Mouse (Mus musculus): Measurements from ENCODE around the gene Tmem238. TPM values are rescaled to one million over a fixed set of nuclear protein-coding genes. Genes with fewer than 3 reads are reported as not detected.

Tmem238 gene
- total RNA-seq, 1 experiment = 13.0 TPM

DNA sequence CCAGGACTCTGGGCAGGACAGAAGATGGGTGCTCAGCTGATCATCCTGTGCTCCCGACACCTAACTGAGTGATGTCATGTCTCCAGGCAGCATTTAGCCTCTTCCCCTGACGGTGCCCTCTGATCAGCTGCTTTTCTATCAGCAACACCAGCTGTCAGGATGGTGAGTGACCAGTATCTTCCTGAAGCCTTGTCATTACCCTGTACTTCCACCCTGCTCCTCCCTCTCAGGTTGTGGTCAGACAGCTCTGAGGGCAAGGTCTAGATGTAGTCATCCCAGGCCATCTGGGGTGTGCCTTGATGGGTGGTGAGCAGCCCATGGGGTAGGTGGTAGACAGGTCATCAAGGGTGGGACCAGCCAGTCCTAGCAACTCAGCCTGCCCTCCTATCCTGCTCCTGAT is 40.3 kb downstream of the Tmem238 start:
- H3K9ac ChIP-seq (ENCODE audit: insufficient read depth, low read depth, low read length, poor library complexity, severe bottlenecking) = no peak overlapping the region

DNA sequence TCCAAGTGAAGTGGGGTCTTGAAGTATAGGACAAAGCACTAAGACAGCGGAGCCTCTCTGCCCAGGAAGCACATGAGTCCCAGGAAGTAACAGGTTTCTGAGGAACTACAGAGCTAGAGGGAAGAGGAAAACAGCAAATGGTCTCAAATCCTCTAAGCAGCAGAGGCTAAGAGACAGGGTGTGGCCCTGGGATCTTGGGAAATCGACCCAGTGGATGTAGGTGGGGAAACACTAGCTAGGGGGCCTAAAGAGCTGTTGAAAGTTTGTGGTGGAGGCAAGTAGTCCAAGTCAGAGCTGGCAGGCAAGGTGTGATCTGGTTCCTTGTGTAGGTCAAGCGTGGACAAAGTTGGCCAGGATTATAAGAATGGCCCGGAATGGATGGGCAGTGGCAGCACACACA is 41.1 kb downstream of the Tmem238 start:
- no peak for TF ChIP-seq HCFC1 (IDR thresholded peaks at IDR 0.05; ENCODE audit: borderline replicate concordance, insufficient read depth, low read length)
- TF ChIP-seq MAFK (IDR thresholded peaks at IDR 0.05; ENCODE audit: insufficient read depth, low read depth, low read length) = no peak
- no peak for TF ChIP-seq ZNF384 (IDR thresholded peaks at IDR 0.05; ENCODE audit: low read depth, low read length)
- no peak for TF ChIP-seq CHD2 (IDR thresholded peaks at IDR 0.05; ENCODE audit: low read depth, low read length)
- TF ChIP-seq ZC3H11A (IDR thresholded peaks at IDR 0.05; ENCODE audit: borderline replicate concordance, low read depth, low read length) = no peak
- in situ Hi-C loops (cut with MboI; ENCODE audit: low sequenced_read_pairs in 2 of 2, unreplicated experiment in 2 of 2) = no loop called here

More for the DNA sequence above, 40.3 kb downstream of the Tmem238 start:
- Histone ChIP-seq H3K4me1 (ENCODE audit: control insufficient read depth in 2 of 2, insufficient read depth in 2 of 2, low read length in 2 of 2, poor library complexity in 1 of 2) (peaks cover 2 to 22% of the 10 kb centered on the region in 2 experiments; a peak in 2 of 4 replicates), H3K27ac (ENCODE audit: insufficient read depth, low read depth, low read length, poor library complexity, severe bottlenecking) (no peak overlapping the region), H3K9me3 (ENCODE audit: control insufficient read depth, insufficient read depth, low read depth, low read length) (no peaks in the 10 kb centered on the region), H3K36me3 (ENCODE audit: control insufficient read depth, insufficient read depth, low read length, poor library complexity, severe bottlenecking) (peaks cover 33% of the 10 kb centered on the region), H3K4me3 (ENCODE audit: insufficient read depth in 1 of 2, low read depth in 1 of 2, low read length in 2 of 2, poor library complexity in 1 of 2, severe bottlenecking in 1 of 2) (no peak overlapping the region)
- TF ChIP-seq ZC3H11A (IDR thresholded peaks at IDR 0.05; ENCODE audit: borderline replicate concordance, low read depth, low read length) = no peak
- TF ChIP-seq HCFC1 (IDR thresholded peaks at IDR 0.05; ENCODE audit: borderline replicate concordance, insufficient read depth, low read length) = no peak
- no peak for DNase-seq (ENCODE audit: low read depth, low spot score)
- in situ Hi-C loops (cut with MboI; ENCODE audit: low sequenced_read_pairs in 2 of 2, unreplicated experiment in 2 of 2) = no loop called here

DNA sequence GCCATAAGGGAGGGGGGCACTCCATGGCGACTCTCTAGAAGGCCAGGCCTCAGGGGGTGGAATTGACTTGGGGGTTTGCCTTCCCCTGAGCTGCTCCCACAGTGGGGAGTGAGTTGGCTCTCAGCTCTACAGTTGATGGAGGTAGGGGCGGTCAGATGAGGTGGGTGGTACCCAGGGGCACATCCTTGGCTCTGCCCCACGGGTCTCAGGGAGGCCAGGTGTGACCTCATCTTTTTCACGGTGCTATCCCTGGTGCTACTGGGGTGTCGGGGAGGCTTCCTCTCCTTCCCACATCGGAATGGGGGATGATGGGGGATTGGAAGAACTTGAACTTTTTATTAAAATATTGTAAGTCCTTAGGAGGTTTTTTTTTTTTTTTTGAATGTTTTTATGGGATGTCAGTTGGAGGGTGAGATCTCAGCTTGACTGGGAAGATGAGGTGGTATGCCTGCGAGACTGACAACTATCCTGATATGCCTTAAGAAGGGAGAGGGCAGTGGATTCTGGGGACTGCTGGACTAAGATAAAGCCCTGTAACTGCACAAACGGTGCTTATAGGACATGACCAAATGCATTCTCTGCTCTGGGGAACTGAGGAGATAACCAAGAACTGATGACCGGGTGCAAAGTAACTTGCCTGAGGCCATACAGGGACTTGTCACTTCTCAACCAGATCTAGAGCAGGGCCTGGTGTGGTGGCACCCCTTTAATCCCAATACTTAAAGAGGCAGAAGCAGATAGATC is 42.1 kb downstream of the Tmem238 start:
- DNase-seq (ENCODE audit: low read depth, low spot score) = no peak
- in situ Hi-C loops (cut with MboI; ENCODE audit: low sequenced_read_pairs in 2 of 2, unreplicated experiment in 2 of 2) = no loop called here
- Histone ChIP-seq H3K4me3 (ENCODE audit: insufficient read depth in 1 of 2, low read depth in 1 of 2, low read length in 2 of 2, poor library complexity in 1 of 2, severe bottlenecking in 1 of 2) (no peak overlapping the region), H3K9me3 (ENCODE audit: control insufficient read depth, insufficient read depth, low read depth, low read length) (no peaks in the 10 kb centered on the region), H3K4me1 (ENCODE audit: control insufficient read depth in 2 of 2, insufficient read depth in 2 of 2, low read length in 2 of 2, poor library complexity in 1 of 2) (peaks cover 2 to 24% of the 10 kb centered on the region in 2 experiments; a peak in 2 of 4 replicates), H3K27ac (ENCODE audit: insufficient read depth, low read depth, low read length, poor library complexity, severe bottlenecking) (no peak overlapping the region), H3K9ac (ENCODE audit: insufficient read depth, low read depth, low read length, poor library complexity, severe bottlenecking) (no peak overlapping the region), H3K36me3 (ENCODE audit: control insufficient read depth, insufficient read depth, low read length, poor library complexity, severe bottlenecking) (peaks cover 46% of the 10 kb centered on the region)
- TF ChIP-seq ZNF384 (IDR thresholded peaks at IDR 0.05; ENCODE audit: low read depth, low read length) (no peak), HCFC1 (IDR thresholded peaks at IDR 0.05; ENCODE audit: borderline replicate concordance, insufficient read depth, low read length) (no peak), ZC3H11A (IDR thresholded peaks at IDR 0.05; ENCODE audit: borderline replicate concordance, low read depth, low read length) (no peak), MAFK (IDR thresholded peaks at IDR 0.05; ENCODE audit: insufficient read depth, low read depth, low read length) (no peak)

More for the DNA sequence above, 41.1 kb downstream of the Tmem238 start:
- DNase-seq (ENCODE audit: low read depth, low spot score) = no peak
- Histone ChIP-seq H3K27ac (ENCODE audit: insufficient read depth, low read depth, low read length, poor library complexity, severe bottlenecking) (no peak overlapping the region), H3K4me1 (ENCODE audit: control insufficient read depth in 2 of 2, insufficient read depth in 2 of 2, low read length in 2 of 2, poor library complexity in 1 of 2) (peaks cover 2 to 21% of the 10 kb centered on the region in 2 experiments; a peak in 2 of 4 replicates), H3K9ac (ENCODE audit: insufficient read depth, low read depth, low read length, poor library complexity, severe bottlenecking) (no peak overlapping the region), H3K9me3 (ENCODE audit: control insufficient read depth, insufficient read depth, low read depth, low read length) (no peaks in the 10 kb centered on the region), H3K4me3 (ENCODE audit: insufficient read depth in 1 of 2, low read depth in 1 of 2, low read length in 2 of 2, poor library complexity in 1 of 2, severe bottlenecking in 1 of 2) (no peak overlapping the region), H3K36me3 (ENCODE audit: control insufficient read depth, insufficient read depth, low read length, poor library complexity, severe bottlenecking) (peaks cover 37% of the 10 kb centered on the region)

DNA sequence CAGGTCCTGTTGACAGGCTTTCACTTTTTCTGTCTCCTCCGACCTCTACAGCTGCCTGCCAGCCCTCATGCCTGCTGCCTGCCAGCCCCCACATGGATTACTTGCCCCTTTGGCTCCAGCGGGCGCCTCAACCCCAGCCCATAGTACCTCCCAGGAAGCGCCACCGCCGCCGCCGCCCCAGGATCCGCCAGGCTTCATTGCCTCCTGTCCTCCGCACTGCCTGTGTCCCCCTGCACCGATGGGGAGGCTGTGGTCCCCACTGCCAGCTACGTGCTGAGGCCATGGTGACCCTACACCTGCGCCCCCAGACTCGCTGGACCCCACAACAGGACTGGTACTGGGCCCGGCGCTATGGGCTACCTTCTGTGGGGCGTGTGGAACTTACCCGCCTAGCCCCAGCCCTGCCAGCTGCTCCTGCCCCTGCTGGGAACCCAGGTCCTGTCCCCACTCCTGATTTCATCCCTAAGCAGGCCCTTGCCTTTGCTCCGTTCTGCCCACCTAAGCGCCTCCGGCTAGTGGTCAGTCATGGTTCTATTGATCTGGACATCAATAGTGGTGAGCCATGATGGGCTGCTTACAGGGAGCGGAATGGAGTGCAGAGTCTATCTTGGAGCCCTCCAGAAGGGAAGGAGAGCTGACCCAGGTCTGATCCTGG is 43.0 kb downstream of the Tmem238 start:
- in situ Hi-C loops (cut with MboI; ENCODE audit: low sequenced_read_pairs in 2 of 2, unreplicated experiment in 2 of 2) = no loop called here
- Histone ChIP-seq H3K9me3 (ENCODE audit: control insufficient read depth, insufficient read depth, low read depth, low read length) (no peaks in the 10 kb centered on the region), H3K4me3 (ENCODE audit: insufficient read depth in 1 of 2, low read depth in 1 of 2, low read length in 2 of 2, poor library complexity in 1 of 2, severe bottlenecking in 1 of 2) (peak overlapping the region in 1 of 2 experiments; percentile 40; a peak in 2 of 4 replicates), H3K4me1 (ENCODE audit: control insufficient read depth in 2 of 2, insufficient read depth in 2 of 2, low read length in 2 of 2, poor library complexity in 1 of 2) (peaks cover 2 to 28% of the 10 kb centered on the region in 2 experiments; a peak in 2 of 4 replicates), H3K9ac (ENCODE audit: insufficient read depth, low read depth, low read length, poor library complexity, severe bottlenecking) (no peak overlapping the region; the same call in 1 of the 2 replicates), H3K36me3 (ENCODE audit: control insufficient read depth, insufficient read depth, low read length, poor library complexity, severe bottlenecking) (peaks cover 53% of the 10 kb centered on the region), H3K27ac (ENCODE audit: insufficient read depth, low read depth, low read length, poor library complexity, severe bottlenecking) (no peak overlapping the region)
- TF ChIP-seq CHD2 (IDR thresholded peaks at IDR 0.05; ENCODE audit: low read depth, low read length) = no peak
- TF ChIP-seq ZNF384 (IDR thresholded peaks at IDR 0.05; ENCODE audit: low read depth, low read length) = no peak
- no peak for TF ChIP-seq HCFC1 (IDR thresholded peaks at IDR 0.05; ENCODE audit: borderline replicate concordance, insufficient read depth, low read length)
- TF ChIP-seq MAFK (IDR thresholded peaks at IDR 0.05; ENCODE audit: insufficient read depth, low read depth, low read length) = no peak
- no peak for TF ChIP-seq ZC3H11A (IDR thresholded peaks at IDR 0.05; ENCODE audit: borderline replicate concordance, low read depth, low read length)
- no peak for DNase-seq (ENCODE audit: low read depth, low spot score)
